Mouse (Mus musculus) v-Abl transformed pro-B cells (cell line): ENCODE data around the gene Olfr311.
"Not testable (repeated sequence)": the region's sequence is repeated elsewhere in the genome, so short reads cannot be mapped to it uniquely, and the experiment has no call there.

Experiments
- in situ Hi-C, 2 experiments: fragments of 400-800 bp; cut with MboI; formaldehyde crosslinking; loops; one replicate each; pipeline ENCODE4 v1.15.1; 2025; ENCODE audit not compliant: unreplicated experiment in 2 of 2

Gene Olfr311

GRCm38 (mm10) chr11:58838951-58839350 lies at the start of gene Olfr311:
Gene Olfr311 (plus strand): TSS chr11:58839251.
- in situ Hi-C loops: not testable (repeated sequence)

DNA sequence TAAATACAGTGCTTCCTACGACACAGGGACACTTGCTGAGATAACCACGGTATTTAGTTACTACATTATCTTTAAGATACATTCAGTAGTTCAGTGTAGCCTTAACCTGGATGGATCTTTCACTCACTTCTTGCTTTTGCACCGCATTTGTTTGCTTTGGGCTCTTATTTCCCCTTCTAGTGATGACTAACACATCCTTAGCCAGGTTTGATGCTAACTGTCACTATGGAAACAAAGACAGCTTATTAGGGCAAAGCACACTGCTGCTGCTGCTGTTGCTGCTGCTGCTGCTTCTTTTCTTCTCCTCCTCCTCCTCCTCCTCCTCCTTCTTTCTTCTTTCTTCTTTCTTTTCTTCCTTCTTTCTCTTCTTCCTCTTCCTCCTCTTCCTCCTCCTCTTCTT lies 49.5 kb upstream of the Olfr311 start:
- in situ Hi-C loops: no loop called here

GRCm38 (mm10) chr11:58790053-58790452 lies 49.0 kb upstream of the Olfr311 start:
- in situ Hi-C loops: no loop called here

DNA sequence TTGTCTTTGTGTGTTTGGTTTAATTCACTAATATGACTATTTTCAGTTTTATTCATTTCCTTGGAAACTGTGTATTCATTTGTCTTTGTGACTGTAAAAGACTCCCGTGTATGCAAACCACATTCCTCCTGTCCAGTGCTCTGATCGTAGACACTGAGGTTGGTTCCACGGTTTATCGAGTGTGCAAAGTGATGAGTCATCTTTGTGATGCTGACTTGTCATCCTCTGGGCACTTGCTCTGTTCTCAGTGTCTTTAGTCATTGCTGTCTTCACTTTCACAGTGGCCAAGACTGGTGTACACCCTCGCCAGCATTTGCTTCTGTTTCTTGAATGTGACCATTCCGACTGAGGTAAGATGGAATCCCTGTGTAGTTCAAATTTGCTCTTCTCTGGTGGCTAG lies 48.4 kb upstream of the Olfr311 start:
- in situ Hi-C loops: no loop called here

DNA sequence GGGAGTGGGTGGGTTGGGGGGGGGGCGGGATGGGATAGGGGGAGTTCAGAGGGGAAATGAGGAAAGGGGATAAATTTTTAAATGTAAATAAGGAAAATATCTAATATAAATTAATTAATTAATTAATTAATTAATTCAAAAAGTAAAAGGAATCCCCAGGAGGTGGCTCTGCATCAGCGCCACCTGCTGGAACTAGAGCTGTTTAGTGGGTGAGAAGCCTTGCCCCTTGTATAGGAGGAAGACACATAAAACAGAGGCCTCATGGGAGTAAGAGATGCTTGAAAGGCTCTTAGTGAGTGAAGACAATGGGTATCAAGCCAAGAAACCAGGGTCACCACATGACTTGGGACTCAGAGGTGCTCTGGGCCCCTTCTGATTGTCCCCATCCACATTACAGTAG lies 43.2 kb upstream of the Olfr311 start:
- in situ Hi-C loops: no loop called here

DNA sequence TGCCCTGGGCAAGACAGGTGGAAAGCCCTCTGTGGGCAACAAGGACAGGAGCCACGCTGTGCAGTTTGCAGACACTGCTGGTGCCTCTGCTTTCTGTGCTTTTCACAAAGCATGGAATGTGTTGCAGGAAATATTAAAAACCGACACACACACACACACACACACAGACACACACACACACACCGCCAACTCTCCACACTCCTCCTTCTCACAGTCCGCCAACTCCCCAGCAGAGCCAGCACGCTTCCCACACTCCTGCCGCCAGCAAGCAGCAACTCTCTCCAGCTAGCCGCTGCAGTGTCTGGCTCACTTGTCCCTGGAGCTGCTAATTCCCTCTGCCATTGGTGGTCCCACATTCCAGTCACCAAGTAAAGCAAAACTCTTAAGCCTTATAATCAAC lies 42.2 kb upstream of the Olfr311 start:
- in situ Hi-C loops: no loop called here

- in situ Hi-C loops: no loop called here
Measured at GRCm38 (mm10) chr11:58799747-58800146, 39.3 kb upstream of the Olfr311 start.

DNA sequence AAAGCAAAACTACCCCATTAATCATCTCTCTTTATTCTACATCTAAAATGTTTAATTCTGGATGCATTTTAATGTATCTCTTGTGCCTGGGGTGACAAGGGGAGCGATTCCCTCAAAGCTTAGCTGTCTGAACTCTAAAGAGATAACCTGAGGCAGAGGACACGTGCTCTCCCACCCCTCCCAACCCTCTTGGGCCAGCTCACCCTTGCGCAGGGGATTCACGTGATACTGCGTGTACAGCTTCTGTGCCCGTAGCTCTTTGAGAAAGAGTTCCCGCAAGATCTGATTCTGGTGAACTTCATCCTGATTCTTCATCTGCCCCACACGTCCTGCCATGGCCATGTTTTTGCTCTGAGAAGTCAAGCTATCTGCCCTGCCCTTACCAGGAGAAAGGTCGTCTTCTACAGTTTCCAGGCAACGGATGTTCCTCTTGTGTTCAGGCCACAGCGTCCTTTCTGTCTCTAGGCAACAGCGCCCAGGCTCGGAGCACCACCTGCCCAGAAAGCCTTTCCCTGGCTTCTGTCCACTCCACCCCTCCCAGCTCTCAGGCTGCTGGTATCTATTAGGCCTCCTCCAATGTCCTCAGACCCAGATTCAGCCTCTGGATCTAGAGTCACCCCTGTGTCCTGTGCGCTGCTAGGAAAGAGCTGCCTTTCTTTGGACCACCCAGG lies 37.4 kb upstream of the Olfr311 start, which contains the start of gene Fam183b:
TSS of gene Fam183b (minus strand) at position 403 of the 671 bp plus-strand sequence.
- in situ Hi-C loops: no loop called here

- in situ Hi-C loops: no loop called here
Measured at GRCm38 (mm10) chr11:58803871-58804270, 35.2 kb upstream of the Olfr311 start.

- in situ Hi-C loops: no loop called here
Measured at GRCm38 (mm10) chr11:58804393-58804792, 34.7 kb upstream of the Olfr311 start.

GRCm38 (mm10) chr11:58812001-58812400 lies 27.1 kb upstream of the Olfr311 start:
- in situ Hi-C loops: no loop called here

GRCm38 (mm10) chr11:58814700-58815099 lies 24.4 kb upstream of the Olfr311 start, which contains the start of gene Olfr313:
Gene Olfr313 (plus strand): TSS chr11:58815000.
- in situ Hi-C loops: not testable (repeated sequence)

DNA sequence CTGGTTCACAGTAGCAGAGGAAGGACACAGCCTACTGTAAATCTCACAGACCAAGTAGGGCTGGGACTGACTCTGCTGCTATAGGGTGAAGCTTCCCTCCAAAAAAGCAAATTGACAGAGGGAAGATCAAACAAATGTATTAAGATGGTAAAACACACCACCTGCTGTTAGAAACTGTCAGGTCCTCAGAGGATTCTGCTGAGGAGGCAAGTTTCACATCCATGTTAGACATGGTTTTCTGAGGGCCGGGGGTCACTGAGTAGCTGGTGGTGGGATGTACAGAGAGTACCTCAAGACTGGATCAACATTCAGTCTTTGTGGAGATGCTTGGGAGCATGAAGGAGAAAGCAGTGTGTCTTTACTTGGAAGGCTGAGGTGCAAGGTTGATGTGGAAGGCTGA lies 23.4 kb upstream of the Olfr311 start:
- in situ Hi-C loops: no loop called here

- in situ Hi-C loops: not testable (repeated sequence)
Measured at GRCm38 (mm10) chr11:58828937-58829336, 10.1 kb upstream of the Olfr311 start, which contains the start of gene Olfr312. Gene Olfr312 (plus strand): TSS chr11:58829237.

DNA sequence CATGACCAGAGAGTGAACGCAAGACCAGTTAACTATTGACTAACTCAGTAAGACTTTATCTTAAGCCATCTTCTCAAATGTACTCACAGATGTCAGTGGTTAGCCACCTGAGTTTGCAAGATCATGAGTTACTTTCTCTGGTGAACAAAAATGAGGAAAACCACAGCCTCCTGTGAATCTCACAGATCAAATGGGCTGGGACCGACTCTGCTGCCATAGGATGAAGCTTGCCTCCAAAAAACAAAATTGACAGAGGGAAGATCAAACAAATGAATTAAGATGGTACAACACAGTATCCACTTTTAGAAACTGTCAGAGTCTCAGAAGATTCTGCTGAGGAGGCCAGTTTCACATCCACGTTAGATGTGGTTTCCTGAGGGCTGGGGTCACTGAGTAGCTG lies 9.3 kb upstream of the Olfr311 start:
- in situ Hi-C loops: no loop called here

DNA sequence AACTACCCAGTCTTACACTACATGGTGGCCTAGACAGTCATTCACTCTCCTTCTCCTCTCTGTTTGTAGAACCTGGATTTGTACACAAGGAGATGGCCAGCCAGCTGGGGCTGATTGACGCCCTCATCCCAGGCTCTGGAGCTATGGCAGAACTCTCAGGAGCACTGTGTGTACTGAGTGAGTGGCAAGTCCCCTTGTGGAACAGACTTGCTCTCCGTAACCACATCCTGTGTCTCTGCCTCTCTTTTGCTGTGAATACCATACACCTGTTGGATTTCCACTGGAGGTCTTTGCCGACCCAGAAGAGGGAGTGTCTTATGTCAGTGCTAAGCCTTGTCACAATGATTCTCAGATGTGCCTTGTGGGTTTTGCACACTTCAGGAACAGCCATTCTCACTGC lies 6.5 kb upstream of the Olfr311 start:
- in situ Hi-C loops: not testable (repeated sequence)

DNA sequence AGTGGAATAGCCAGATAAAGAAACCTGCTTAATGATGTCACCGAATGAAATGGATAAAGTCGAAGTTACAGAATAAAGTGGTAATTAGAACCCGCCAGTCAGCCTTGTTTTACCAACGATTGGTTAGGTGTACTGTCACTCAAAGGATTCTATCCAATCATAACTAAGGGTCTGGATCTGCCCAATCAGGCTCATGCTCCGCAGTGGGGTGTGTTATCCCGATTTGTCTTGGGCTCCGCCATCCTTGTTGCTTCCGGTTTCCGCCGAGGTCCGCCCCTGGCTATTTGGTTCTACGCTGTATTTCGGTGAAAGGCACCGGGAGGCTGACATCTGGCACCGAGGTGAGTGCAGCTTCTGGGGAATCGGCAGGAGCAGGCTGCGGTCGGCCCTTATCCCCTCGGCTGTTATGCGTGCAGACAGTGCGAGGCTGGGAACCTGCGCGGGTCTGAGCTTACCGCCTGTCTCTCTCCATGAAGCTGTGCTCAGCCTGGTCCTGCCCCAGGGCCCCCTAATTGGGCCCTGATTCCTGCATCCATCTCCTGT lies 7.9 kb downstream of the Olfr311 start, which contains the start of gene Gm12258:
TSS of gene Gm12258 (plus strand) at position 240 of the 543 bp plus-strand sequence.
- in situ Hi-C loops: no loop called here

DNA sequence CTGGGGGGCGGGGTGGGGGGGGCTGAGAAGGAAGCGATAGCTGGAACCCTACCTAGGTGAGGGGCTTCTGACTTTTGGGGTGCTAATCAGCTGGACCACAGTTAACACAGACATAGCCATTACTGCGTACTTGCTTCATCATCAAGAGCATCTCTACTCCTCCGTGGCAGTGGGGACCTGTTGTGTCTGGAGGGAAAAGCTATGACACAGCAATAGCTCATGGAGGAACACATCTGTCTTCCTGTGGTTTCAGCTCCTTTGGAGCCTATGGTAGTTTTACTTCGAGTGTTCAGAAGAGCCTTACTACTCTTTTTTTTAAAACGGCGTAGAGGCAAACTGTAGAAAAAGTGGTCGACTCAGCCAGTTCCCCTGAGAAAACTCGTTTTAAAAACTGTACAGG lies 8.6 kb downstream of the Olfr311 start:
- in situ Hi-C loops: no loop called here

- in situ Hi-C loops: no loop called here
Measured at GRCm38 (mm10) chr11:58849731-58850130, 10.7 kb downstream of the Olfr311 start.

DNA sequence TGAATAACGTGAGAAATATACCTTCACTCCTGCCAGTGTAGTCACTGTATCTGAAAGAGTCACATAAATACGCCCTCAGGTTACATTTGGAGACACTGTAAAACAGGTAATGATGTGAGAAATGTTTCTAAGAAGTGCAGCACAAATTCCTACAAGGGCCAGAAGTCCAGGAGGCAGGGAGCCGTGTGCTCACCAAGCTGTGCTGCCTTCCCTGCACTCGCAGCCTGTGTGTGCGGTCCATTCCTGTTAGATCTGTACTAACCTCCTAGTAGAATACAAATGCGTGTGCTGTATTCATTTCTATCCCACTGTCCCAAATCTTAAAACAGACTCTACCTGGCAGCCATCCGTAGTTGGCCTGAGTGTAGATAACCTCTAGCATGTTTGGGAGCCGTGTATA lies 21.7 kb downstream of the Olfr311 start:
- in situ Hi-C loops: loop anchor here in 1 of 2 experiments (5.0 kb wide), 1 partner anchor 37 kb away; no protein-coding TSS in a partner anchor

DNA sequence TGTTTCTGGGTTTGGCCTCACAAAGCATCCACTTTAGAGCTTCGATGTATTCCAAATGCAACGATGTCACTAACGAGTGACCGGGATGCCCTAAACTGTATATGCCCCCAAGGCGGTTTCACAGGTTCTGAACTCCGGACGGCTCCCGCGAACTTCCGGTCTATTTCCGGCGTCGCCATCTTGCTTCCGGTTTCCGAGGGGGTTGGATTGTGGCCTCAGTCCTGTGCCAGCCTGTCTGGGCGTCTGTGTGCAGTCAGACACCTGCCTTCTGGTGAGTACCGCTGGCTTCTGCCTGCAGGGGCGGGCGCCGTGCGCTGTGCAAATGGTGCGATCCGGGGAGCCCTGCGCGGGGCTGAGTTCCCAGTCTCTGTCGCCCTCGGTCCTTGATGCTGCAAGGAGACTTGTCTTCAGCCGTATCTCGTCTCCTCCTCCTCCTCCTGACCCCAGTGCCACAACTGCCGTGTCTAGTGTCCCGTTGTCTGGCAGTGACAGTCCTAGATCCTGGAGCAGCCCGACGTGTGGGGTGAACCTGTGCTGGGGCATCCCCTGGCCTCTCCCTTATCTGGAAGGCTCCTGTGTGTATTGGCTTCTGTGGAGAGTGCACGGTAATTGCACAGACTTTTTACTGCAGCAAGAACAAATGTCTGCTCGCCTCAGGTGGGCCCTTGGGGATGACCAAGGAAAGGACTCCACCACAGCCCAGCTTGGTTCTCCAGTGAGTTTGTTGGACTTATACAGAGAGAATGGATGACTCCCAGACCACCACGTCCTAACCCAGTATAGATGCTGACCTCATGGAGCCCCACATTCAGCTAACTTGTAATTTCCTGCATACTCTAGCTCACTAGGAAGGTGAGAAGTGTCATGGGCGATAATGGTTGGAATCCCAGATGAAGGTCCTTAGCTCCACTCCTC lies 28.2 kb downstream of the Olfr311 start, which contains the start of gene 2810021J22Rik:
TSS of gene 2810021J22Rik (plus strand) at position 178 of the 915 bp plus-strand sequence.
- in situ Hi-C loops: no loop called here
